Mouse (Mus musculus): Measurements from ENCODE around the gene Tmem117.

Gene Tmem117

GRCm38 (mm10) chr15:94628830-94629601, at the start of gene Tmem117:
Tmem117 (plus strand) TSS chr15:94629232.
- CTCF ChIA-PET = no interaction called here

DNA sequence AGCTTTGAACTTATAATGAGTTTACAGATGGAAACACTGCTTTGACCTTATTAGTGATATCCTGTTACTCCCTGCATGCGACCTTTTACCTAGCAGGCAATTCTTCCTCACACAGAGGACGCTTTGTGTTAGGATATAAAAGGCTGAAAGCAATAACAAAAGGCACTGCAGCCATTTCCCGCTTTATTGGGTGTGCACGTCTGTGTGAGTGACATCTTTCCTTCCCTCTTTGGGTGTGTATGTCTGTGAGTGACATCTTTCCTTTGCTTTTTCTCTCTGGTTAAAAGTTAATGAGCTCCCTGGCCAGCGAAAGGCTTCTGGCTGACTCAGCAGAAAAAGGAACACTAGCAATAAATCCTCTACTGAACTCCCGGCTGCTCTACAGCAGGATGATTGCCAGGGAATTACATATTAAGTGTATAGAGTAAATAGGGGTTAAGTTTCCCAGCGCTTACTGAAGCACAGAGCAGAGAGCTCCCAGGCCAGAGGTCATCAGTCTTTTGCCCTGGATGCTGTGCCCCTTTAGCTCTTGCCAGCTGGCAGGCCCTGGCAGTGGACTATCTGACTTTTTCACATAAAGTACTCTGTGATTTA, 46.9 kb upstream of the Tmem117 start:
- CTCF ChIA-PET = no interaction called here

GRCm38 (mm10) chr15:94583153-94583552, 45.9 kb upstream of the Tmem117 start:
- CTCF ChIA-PET = no interaction called here

DNA sequence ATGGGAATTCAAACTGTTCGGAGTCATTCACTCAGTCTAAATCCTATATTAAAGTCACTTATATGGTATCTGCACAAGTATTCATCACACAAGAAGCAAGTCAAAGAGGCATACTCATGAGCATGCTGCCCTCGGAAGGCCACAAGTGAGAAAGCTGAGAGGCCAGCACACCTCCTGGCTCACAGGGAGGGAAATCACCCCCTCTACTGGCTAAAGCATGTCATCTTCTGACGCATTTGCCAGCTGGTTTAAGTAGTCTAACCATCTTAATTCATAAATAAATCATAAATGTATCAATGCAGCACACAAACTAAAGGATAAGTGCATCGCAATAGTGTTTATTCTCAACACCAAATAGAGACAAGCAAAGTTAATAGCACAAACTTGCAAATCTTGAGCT, 44.3 kb upstream of the Tmem117 start:
- CTCF ChIA-PET = no interaction called here

- CTCF ChIA-PET = interaction anchor here (1.4 kb wide), 1 partner anchor 12 kb away, joined by 3 read pairs; no protein-coding TSS in a partner anchor
Observed at GRCm38 (mm10) chr15:94587826-94588715, 41.0 kb upstream of the Tmem117 start.

GRCm38 (mm10) chr15:94589219-94590075, 39.6 kb upstream of the Tmem117 start, which contains the start of gene Twf1:
Twf1 (minus strand) TSS chr15:94589889.
- CTCF ChIA-PET = no interaction called here

DNA sequence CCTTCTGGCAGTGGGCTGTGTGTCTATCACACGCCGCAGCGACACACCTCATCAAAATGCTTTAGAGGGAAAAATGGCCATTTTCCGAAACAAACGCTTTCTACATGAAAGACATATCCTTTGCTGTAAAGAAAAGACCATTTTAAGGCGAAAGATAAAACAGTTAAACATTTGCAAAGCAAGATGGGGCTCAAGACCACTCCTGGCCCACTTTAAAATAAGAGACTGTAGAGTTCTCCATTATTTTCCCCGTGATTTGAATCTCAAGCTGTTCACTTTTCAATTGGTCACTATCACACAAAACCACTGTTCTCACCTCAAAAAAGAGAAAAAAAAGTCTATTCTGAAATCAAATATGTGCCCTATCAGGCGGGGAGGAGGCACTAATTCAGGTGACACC, 38.9 kb upstream of the Tmem117 start:
- CTCF ChIA-PET = interaction anchor here (0.7 kb wide), 1 partner anchor 72 kb away, joined by 3 read pairs; no protein-coding TSS in a partner anchor

GRCm38 (mm10) chr15:94591356-94591755, 37.7 kb upstream of the Tmem117 start:
- CTCF ChIA-PET = no interaction called here

GRCm38 (mm10) chr15:94593586-94593985, 35.4 kb upstream of the Tmem117 start:
- CTCF ChIA-PET = no interaction called here

DNA sequence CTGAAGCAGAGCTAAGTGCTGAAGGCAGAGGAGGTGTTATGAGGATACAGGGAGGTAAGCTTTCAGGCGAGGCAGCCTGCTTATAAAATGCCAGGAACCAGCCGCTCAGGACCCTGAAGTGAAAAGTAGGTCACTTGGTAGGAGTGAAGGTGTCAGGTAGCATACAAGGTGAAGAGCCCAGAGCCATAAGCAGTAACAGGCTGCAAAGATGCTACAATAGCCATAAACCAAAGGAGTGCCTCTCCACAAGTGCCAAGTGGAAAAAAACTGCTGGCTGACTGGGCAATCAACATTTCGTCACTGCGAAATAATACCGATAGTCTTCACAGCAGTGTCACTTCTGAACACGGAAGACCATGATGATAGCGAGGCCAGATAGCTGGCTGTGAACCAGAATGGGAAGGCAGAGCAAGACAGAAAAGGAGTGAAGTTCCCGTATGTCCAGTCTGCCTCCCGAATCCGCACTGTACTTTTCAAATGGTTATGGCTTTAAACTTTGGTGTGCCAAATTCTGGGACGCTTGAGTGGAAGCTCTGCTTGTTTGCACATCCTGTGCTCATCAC, 28.8 kb upstream of the Tmem117 start:
- CTCF ChIA-PET = no interaction called here

GRCm38 (mm10) chr15:94601339-94601738, 27.7 kb upstream of the Tmem117 start:
- CTCF ChIA-PET = no interaction called here

- CTCF ChIA-PET = no interaction called here
Observed at GRCm38 (mm10) chr15:94602441-94602840, 26.6 kb upstream of the Tmem117 start.

GRCm38 (mm10) chr15:94607768-94608167, 21.3 kb upstream of the Tmem117 start:
- CTCF ChIA-PET = no interaction called here

DNA sequence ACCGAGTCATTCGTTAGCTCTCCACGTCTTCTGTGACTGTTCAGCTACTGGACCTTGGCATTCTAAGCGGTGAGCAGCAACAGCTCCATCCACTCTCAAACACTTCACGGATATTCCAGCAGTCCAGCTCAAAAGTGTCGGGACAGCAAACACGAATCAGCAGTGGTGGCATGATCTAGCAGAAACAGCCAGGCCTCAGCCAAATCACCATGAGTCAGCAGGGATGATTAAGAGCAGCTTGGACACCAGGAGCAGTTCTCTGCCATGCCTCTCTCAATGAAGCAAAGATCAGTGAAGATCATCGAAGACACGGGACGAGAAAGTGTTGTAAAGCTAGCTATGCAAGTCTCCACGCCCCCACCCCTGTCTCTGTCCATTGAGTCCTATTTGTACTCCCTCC, 13.0 kb upstream of the Tmem117 start:
- CTCF ChIA-PET = no interaction called here

DNA sequence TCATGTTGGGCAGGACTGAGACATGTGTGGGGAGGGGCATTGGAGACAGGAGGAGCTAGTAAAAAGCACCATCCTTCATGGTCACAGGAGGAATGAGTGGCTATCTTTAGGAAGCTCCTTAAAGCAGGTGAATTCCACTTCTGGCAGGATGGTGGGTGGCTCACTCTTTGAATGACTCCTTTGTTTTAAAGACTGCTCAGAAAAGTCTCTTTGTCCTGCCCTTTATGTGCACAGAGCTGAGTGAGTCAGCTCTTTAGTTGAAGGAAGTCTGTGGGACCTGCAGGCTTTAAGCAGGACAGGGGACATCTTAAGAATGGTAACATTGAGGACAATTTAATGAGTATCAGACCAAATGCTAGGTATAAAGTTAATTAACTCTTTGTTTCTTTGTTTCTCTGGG, 8.1 kb upstream of the Tmem117 start:
- CTCF ChIA-PET = no interaction called here

DNA sequence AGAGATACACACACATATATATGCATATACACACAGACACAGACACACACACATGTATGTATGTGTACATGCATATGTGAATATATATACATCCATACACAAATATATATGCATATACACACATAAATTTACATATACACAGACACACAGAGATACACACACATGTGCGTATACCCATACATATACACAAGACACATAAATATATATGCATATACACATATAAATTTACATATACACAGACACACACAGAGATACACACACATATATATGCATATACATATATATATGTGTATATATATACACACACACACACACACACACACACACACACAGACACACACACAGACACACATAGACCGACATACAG, 586 bp upstream of the Tmem117 start:
- CTCF ChIA-PET = no interaction called here

GRCm38 (mm10) chr15:94630553-94630952, 1.5 kb downstream of the Tmem117 start:
- CTCF ChIA-PET = no interaction called here

DNA sequence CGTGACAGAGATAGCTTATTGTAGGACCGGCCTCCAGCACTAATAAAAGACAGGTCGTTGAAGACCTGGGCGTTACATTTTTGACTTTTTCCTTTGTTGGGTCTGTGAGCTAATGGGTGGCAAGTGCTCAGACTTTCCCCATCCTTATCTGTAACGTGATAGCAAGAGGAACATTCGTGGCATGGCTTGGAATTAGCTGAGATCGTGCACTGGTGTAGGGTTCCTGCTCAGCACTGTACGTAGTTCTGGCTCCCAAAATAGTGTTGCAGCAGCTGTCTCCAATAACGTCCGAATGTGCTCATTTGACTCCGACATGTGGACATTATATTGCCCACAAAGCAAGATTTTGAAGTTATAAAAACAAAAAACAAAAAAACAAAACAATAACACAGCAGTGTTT, 5.5 kb downstream of the Tmem117 start:
- CTCF ChIA-PET = no interaction called here

- CTCF ChIA-PET = no interaction called here
Observed at GRCm38 (mm10) chr15:94638207-94638606, 9.2 kb downstream of the Tmem117 start.

DNA sequence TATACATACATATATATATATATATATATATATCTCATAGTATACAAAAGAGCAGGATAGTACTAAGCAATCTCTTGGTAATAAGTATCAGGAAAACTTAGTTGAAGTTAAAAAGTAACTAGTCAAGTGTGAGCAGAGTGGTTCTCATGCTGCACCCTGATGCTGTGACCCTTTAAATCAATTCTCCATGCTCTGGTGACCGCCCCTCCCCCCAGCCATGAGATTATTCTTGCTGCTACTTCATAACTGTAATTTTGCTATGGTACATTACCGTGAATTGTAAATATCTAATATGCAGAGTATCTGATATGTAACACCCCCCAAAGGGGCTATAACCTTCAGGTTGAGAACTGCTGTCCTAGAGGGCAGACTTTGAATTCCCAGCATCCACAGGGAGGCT, 10.1 kb downstream of the Tmem117 start:
- CTCF ChIA-PET = no interaction called here

GRCm38 (mm10) chr15:94646012-94646411, 17.0 kb downstream of the Tmem117 start:
- CTCF ChIA-PET = no interaction called here

All from spleen, embryonic (tissue).